Mouse (Mus musculus) neutrophil, adult 65 days (primary cell): Measurements from ENCODE around the gene Efhd2. TPM values are rescaled to one million over a fixed set of nuclear protein-coding genes. Genes with fewer than 3 reads are reported as not detected.

ENCODE experiments used
- total RNA-seq: library from RNA; stranded (reverse); gene quantifications from 2 replicates; pipeline ENCODE4 v1.2.4, GENCODE M21; 2023

Efhd2 gene
- 133 and 142 TPM in 2 replicates for total RNA-seq

DNA sequence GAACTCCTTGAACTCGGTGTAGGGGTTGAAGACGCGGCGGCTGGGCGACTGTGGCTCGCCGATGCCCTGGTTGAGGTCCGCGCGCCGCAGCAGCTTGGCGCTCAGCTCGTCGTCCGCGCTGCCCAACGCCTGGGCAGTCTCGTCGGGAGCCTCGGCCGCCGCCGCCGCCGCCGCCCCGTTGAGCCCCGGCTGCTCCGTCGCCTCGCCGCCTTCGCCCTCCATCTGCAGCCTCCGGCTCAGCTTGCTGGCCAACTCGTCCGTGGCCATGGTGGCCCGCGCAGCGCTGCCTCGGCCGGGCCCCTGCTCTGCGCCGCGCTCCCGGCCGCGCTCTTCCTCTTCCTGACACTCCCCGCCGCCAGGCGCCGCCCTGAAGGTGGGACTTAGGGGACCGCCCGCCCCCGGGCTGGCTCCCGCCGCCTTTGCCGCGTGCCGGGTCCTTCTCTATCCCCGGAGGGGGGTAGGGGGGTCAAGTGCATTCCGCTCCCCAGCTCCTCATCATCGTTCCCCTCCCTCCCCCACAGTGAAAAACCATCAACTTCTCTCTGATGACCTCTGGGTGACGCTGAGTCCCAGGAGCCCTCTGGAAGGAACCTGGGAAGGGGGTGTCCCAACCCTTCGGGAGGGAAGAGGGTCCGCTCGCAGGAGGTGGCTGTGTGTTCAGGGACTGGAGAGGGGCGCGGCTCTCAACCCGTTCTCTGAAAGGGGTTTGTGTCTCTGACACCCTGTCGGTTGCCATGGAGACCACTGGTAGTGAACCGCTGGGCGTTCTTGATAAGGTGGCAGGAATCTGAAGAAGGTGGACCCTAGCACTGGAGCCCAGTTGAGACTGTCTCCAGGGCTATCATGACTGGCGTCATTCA, at the start of gene Efhd2:
Gene Efhd2, minus strand, starts transcription at position 320 of the 860 bp plus-strand sequence.

DNA sequence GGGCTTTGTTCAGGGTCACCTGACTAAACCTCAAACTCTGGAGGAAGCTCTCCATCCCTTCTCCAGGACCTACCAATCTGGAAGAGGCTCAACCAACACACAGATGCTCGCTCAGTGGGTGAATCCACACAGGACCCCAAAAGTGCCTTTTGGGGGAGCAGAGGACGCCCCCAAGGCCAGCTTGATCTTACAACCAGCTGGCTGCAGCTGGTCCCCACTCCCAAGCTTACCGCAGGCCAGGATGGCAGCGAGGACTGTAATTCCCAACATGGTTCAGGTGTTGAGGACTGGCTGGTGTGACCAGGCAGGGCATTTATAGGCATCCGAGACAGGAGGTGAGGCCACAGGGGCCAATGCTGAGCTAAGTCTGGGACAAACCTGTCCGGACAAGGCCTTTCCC, 28.7 kb downstream of the Efhd2 start, which contains the start of gene Ctrc:
Gene Ctrc, minus strand, starts transcription at position 361 of the 400 bp plus-strand sequence.

DNA sequence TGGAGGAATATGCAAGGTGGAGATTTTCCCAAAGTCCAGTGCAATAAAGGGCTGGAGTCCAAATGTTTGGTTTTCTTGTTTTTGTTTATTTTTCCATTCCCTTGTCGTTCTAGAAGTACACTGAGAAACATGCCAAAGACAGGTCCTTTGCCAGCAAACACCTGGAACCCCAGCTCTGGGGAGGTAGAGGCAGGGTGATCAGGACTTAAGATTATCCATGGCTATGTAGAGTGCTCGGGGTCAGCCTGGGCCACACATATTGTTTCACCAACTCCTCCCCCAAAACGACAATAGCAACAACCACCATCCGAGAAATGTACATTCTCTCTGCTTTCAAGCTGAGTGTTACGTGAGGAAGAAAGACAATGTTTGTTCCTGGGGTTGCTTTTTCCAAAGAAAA, 48.7 kb downstream of the Efhd2 start, which contains the start of gene Cela2a:
Gene Cela2a, minus strand, starts transcription at position 101 of the 400 bp plus-strand sequence.

Other genes starting within 250 kb of the Efhd2 start
- 60.3 and 80.1 TPM in 2 replicates for gene Plekhm2, start 210.0 kb downstream of the Efhd2 start, total RNA-seq
- 0.51 TPM in 1 of 2 replicates, not detected in the other for gene Rsc1a1, start 189.3 kb downstream of the Efhd2 start, total RNA-seq
- 33.5 and 45.6 TPM in 2 replicates for gene Ddi2, start 151.5 kb downstream of the Efhd2 start, total RNA-seq
- gene Agmat, start 128.2 kb downstream of the Efhd2 start, total RNA-seq, result not detected in 2 replicates
- gene Dnajc16, start 84.0 kb downstream of the Efhd2 start, total RNA-seq, result 2.8 and 3.2 TPM in 2 replicates
- 16.8 and 18.2 TPM in 2 replicates for gene Casp9, start 81.3 kb downstream of the Efhd2 start, total RNA-seq
- not detected in 2 replicates for gene Cela2a, start 48.8 kb downstream of the Efhd2 start, total RNA-seq
- gene Ctrc, start 28.6 kb downstream of the Efhd2 start, total RNA-seq, result not detected in 2 replicates
- gene Fhad1, start 140.2 kb upstream of the Efhd2 start, total RNA-seq, result not detected in 2 replicates
- gene Tmem51, start 209.4 kb upstream of the Efhd2 start, total RNA-seq, result 3.8 and 6.4 TPM in 2 replicates